Mouse (Mus musculus): ENCODE data around the gene Sync. TPM values are rescaled to one million over a fixed set of nuclear protein-coding genes. Genes with fewer than 3 reads are reported as not detected.
A peak's percentile ranks its signal among the peaks of the same experiment; 100 is the strongest.

Gene Sync
- 1.1 and 1.6 TPM in 2 replicates for polyA plus RNA-seq (2015; fragmentation: Nextera tagmentation; extraction: Ambion mirVana)

DNA sequence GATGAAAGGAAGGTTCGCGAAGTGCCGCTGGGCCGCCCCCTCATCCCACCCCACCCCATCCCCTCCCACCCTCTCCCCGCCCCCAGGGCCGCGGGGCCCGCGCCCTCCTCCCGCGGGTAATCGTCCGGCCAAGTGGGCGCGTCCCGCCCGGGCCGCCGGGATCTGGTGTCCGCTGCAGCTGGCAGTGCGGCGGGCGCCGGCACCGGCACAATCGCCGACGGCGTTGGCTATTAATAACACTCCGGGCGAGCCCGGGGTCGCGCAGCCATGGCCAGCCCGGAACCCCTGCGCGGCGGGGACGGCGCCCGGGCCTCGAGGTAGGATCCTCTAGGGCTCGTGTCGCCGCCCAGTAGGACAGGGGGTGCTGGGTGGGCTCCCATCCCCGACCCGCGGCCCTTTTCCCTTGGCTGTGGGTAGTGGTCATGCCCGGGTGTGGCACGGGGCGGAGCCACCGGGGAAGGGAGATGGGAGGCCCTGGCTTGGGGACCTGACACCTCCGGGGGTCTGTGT lies at the start of gene Sync:
Sync (plus strand) TSS at position 146 of the 510 bp plus-strand sequence.
- peak within 1 kb of the TSS; percentile 51 for H3K9ac ChIP-seq
- H3K27ac ChIP-seq, result peak within 1 kb of the TSS; percentile 32; the same call in 1 of the 2 replicates
- peak within 1 kb of the TSS; percentile 56 for H3K4me3 ChIP-seq (replicated peaks)
- no peaks in the 10 kb centered on the region; the same call in 1 of the 2 replicates for H3K9me3 ChIP-seq (replicated peaks)
- ATAC-seq (replicated peaks; ENCODE audit: low FRiP score), result peak; percentile 53
- H3K4me2 ChIP-seq, result peak within 1 kb of the TSS; percentile 97
- H3K27me3 ChIP-seq, result peaks cover 20% of the 10 kb centered on the region
- H3K36me3 ChIP-seq, result no peaks in the 10 kb centered on the region
- WGBS, result under 1% methylated on average over 53 of the region's 53 CpGs
- H3K4me1 ChIP-seq, result peaks cover 29% of the 10 kb centered on the region

DNA sequence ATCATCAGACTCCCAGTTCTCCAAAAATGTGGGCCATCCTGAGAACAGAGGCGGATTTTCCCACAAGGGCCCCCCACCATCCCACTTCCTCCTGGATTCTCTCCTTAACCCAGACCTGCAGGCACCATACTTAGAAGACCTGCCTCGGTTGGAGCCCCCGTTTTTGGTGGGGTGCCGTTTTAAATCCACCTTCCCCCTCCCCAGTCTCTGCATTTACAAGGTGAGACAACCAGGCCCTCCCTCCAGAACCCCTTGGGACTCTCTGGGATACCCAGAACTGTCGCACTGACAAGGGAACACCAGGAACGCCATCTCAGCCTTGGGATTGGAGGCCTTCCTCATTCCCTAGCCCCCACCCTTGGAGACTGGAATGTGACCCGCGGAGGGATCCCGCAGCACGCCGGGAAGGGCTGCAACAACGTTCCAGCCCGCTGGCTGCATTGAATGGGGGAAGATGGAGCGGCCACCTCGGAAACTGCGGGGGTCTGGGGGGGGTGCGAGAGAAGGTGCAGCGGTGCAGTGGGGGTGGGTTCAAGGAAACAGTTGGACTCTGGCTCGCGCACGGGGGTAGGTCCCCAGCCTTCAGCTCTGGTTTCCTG lies 49.5 kb upstream of the Sync start:
- H3K9me3 ChIP-seq (replicated peaks), result no peaks in the 10 kb centered on the region
- peak overlapping the region; percentile 69 for H3K9ac ChIP-seq
- peak overlapping the region; percentile 94 for H3K4me2 ChIP-seq
- 8% methylated on average over 21 of the region's 21 CpGs for WGBS
- H3K4me1 ChIP-seq, result peaks cover 78% of the 10 kb centered on the region
- H3K36me3 ChIP-seq, result no peaks in the 10 kb centered on the region
- H3K27me3 ChIP-seq, result no peaks in the 10 kb centered on the region
- H3K4me3 ChIP-seq (replicated peaks), result peak overlapping the region; percentile 74
- H3K27ac ChIP-seq, result peak overlapping the region; percentile 82
- peak; percentile 24; the same call in 1 of the 2 replicates for ATAC-seq (replicated peaks; ENCODE audit: low FRiP score)

DNA sequence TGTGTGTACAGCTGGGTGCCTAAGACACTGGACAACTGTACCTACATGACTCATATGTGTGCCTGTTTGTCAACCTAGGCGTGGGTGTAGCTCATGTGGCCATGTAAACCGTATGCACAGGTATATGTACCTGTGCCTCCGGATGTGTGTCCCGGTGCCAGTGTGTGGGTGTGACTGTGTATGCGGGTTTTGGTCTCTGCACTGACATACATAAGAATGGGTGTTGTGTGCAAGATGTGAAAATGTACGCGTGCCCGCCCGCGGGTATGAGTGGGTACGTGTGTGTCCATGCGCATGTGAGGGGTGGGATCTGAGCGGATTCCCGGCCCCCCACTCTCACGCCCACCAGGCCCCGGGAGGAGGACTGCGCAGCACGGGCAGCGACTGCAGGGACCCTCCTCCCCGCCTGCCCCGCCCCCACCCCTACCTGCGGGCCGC lies 48.8 kb upstream of the Sync start:
- Histone ChIP-seq H3K36me3 (no peaks in the 10 kb centered on the region), H3K9me3 (replicated peaks) (no peaks in the 10 kb centered on the region), H3K4me1 (peaks cover 74% of the 10 kb centered on the region), H3K27ac (peak overlapping the region; percentile 82), H3K27me3 (no peaks in the 10 kb centered on the region), H3K4me2 (peak overlapping the region; percentile 94), H3K4me3 (replicated peaks) (peak overlapping the region; percentile 74), H3K9ac (peak overlapping the region; percentile 69)
- WGBS, result under 1% methylated on average over 22 of the region's 23 CpGs
- peak; percentile 23 for ATAC-seq (replicated peaks; ENCODE audit: low FRiP score)

DNA sequence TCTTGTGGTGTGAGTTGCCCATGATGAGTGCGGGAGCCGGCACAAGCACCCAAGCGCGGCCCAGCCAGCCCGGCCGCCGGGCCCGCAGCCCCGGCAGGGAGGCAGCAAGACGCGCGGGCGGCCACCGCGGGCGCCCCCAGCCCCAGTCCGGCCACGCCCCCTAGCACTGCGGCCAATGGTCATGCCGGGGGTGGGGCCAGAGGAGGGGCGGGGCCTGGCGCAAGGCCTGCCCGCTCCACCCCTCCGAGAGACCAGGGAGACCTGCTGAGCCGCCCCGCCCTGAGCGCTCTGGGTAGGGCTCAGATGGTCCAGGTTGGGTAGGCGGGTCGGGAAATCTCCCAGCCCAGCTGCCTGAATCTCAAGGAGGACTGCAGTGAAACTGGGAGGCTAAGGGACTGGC lies 48.3 kb upstream of the Sync start:
- peak overlapping the region; percentile 94 for H3K4me2 ChIP-seq
- no peaks in the 10 kb centered on the region for H3K9me3 ChIP-seq (replicated peaks)
- peak overlapping the region; percentile 74 for H3K4me3 ChIP-seq (replicated peaks)
- no peaks in the 10 kb centered on the region for H3K36me3 ChIP-seq
- H3K9ac ChIP-seq, result peak overlapping the region; percentile 69
- WGBS, result under 1% methylated on average over 28 of the region's 29 CpGs
- H3K27me3 ChIP-seq, result no peaks in the 10 kb centered on the region
- peak; percentile 90 for ATAC-seq (replicated peaks; ENCODE audit: low FRiP score)
- peak overlapping the region; percentile 82 for H3K27ac ChIP-seq
- peaks cover 73% of the 10 kb centered on the region for H3K4me1 ChIP-seq

DNA sequence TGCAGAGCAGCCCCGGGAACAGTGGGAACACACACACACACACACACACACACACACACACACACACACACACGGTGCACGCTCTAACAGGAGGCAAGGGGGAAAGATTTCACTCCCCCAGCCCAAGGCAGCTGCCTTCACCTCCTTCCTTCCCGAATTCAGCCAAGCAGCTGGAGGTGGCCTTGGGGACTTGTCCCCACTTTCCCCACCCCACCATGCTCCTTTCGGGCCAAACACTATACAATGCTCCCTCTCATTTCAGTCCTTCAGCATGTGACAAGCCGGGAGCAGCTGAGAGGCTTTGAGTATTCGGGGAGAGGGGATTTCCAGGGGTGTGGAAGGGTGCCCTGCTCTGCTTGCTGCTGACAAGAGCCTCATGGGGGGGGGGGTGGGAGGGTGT lies 45.5 kb upstream of the Sync start:
- 0 out of 2 replicates have a peak, but pooled peaks cover 3% of the 10 kb centered on the region for H3K27me3 ChIP-seq
- H3K4me3 ChIP-seq (replicated peaks), result no peak overlapping the region
- peak overlapping the region; percentile 46; the same call in 1 of the 2 replicates for H3K27ac ChIP-seq
- no peak overlapping the region for H3K4me2 ChIP-seq
- 31% methylated on average over 7 of the region's 7 CpGs for WGBS
- H3K9ac ChIP-seq, result no peak overlapping the region
- H3K4me1 ChIP-seq, result peaks cover 69% of the 10 kb centered on the region
- no peaks in the 10 kb centered on the region for H3K9me3 ChIP-seq (replicated peaks)
- H3K36me3 ChIP-seq, result no peaks in the 10 kb centered on the region
- no peak for ATAC-seq (replicated peaks; ENCODE audit: low FRiP score)

DNA sequence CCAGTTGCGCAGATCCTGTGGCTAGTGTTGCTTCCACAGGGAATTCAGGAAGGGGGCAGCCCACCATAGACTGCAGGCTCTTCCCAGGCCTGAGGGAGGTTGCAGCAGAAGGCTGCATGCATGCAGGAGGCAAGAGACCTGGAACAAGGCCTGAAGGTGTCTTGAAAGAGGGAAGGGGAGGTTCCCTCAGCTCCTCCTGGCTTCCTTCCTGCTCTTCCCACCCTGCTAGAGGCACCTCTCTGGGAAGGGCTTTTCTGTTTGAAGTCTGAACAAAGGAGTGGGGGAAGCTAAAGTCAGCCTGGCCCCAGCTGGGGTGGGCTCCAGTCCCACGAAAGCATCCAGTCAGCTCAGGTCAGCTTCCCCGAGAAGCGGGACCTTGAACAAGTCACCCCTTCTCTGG lies 45.1 kb upstream of the Sync start:
- no peak overlapping the region for H3K9ac ChIP-seq
- H3K4me1 ChIP-seq, result peaks cover 69% of the 10 kb centered on the region
- no peak overlapping the region for H3K4me3 ChIP-seq (replicated peaks)
- H3K9me3 ChIP-seq (replicated peaks), result no peaks in the 10 kb centered on the region
- no peak overlapping the region for H3K4me2 ChIP-seq
- H3K27ac ChIP-seq, result peak overlapping the region; percentile 46; the same call in 1 of the 2 replicates
- 45% methylated on average over 4 of the region's 4 CpGs for WGBS
- H3K36me3 ChIP-seq, result no peaks in the 10 kb centered on the region
- ATAC-seq (replicated peaks; ENCODE audit: low FRiP score), result no peak
- peaks cover 6% of the 10 kb centered on the region; the same call in 1 of the 2 replicates for H3K27me3 ChIP-seq

DNA sequence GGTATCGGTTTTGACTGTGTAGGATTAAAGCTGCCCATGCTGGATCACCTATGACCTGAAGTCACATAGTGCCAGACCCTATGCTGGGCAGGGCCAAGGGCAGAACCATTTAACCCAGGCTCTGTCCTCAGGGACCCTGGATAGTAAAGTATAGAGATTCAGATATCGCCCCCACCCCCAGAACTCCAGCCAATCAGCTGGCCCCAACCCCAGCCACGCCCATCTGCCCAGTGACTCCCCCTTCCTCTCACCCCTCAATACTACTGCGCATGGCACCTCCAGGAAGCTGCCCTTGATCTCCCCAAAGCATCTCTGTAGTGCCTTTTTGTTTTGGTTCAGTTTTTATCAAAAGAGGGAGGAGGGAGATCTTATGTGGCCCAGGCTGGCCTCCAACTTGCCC lies 44.7 kb upstream of the Sync start:
- no peaks in the 10 kb centered on the region for H3K9me3 ChIP-seq (replicated peaks)
- no peak for ATAC-seq (replicated peaks; ENCODE audit: low FRiP score)
- H3K4me2 ChIP-seq, result no peak overlapping the region
- H3K4me1 ChIP-seq, result peaks cover 69% of the 10 kb centered on the region
- H3K9ac ChIP-seq, result no peak overlapping the region
- H3K36me3 ChIP-seq, result no peaks in the 10 kb centered on the region
- no peak overlapping the region for H3K4me3 ChIP-seq (replicated peaks)
- peak overlapping the region; percentile 46; the same call in 1 of the 2 replicates for H3K27ac ChIP-seq
- WGBS, result 38% methylated on average over 4 of the region's 4 CpGs
- peaks cover 11% of the 10 kb centered on the region for H3K27me3 ChIP-seq

DNA sequence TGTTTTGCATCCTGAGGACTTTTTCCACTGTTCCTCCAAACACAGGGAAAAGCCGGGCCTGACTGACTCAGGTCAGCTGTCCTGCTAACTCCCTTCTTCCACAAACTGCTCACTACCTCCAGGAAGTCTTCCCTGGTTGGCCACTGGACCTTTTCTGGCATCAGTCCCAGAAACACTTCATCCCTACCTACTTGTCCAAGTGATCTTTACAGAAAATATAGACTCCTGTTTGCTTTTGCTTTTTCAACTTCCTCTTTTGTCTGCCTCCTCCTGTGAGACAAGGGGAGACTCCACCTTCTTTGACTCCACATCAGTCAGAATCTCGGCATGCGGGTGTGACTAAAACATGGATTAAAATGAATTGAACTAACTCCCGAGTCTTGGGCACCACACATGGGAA lies 42.6 kb upstream of the Sync start:
- H3K27me3 ChIP-seq, result peaks cover 23% of the 10 kb centered on the region
- no peaks in the 10 kb centered on the region for H3K36me3 ChIP-seq
- H3K9ac ChIP-seq, result no peak overlapping the region
- peaks cover 62% of the 10 kb centered on the region for H3K4me1 ChIP-seq
- H3K4me2 ChIP-seq, result no peak overlapping the region
- no peak overlapping the region for H3K27ac ChIP-seq
- no peak for ATAC-seq (replicated peaks; ENCODE audit: low FRiP score)
- H3K4me3 ChIP-seq (replicated peaks), result no peak overlapping the region
- no peaks in the 10 kb centered on the region for H3K9me3 ChIP-seq (replicated peaks)
- WGBS, result 49% methylated on average over 4 of the region's 4 CpGs

DNA sequence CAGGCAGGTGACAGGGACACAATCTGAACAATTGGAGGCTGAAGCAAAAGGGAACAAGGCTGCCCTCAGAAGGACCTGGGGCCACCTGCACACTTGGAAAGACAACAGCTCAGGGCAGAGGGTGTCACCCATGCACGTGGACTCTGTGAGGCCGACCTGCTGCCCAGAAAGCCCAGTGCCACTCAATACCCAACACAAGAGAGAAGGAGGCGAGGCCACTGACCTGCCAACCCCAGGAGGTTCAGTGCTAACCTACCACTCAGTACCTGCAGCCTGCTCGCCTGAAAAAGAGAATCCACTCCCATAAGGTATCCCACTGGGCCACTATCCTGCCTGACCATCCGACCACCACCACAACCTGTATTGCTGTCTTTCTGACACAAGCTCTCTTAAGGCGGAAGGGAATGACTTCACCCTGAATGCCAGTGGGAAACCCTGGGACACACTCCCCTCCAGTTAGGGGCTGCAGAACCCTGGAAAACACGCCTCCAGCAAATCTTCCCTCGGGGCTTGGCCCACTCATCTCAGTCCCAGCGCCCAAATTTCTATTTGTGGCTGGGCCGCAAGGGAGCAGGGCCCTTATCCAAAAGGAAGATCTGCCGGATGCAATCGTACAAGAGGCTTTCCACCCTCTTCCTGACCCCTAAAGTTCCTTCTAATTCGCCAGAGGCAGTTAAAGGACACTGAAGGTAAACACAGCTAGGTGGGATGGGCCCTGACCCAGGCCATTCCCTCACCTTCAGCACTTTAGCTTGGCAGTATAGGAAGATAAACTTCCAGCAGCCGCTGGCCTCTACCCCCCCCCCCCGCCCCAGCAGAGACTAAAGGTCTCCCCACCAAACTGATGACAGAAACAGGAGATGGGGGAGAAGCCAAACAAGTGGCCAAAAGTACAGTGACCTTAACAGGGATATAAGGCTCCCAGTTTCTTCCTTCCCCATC lies 40.8 kb upstream of the Sync start:
- no peaks in the 10 kb centered on the region for H3K36me3 ChIP-seq
- peaks cover 35% of the 10 kb centered on the region for H3K27me3 ChIP-seq
- 40% methylated on average over 15 of the region's 15 CpGs for WGBS
- H3K27ac ChIP-seq, result no peak overlapping the region
- no peaks in the 10 kb centered on the region for H3K9me3 ChIP-seq (replicated peaks)
- no peak for ATAC-seq (replicated peaks; ENCODE audit: low FRiP score)
- H3K4me2 ChIP-seq, result peak overlapping the region; percentile 96
- no peak overlapping the region; the same call in 1 of the 2 replicates for H3K9ac ChIP-seq
- H3K4me3 ChIP-seq (replicated peaks), result 0 out of 2 replicates have a peak overlapping the region, but pooled peaks have one; percentile 15
- H3K4me1 ChIP-seq, result peaks cover 70% of the 10 kb centered on the region

DNA sequence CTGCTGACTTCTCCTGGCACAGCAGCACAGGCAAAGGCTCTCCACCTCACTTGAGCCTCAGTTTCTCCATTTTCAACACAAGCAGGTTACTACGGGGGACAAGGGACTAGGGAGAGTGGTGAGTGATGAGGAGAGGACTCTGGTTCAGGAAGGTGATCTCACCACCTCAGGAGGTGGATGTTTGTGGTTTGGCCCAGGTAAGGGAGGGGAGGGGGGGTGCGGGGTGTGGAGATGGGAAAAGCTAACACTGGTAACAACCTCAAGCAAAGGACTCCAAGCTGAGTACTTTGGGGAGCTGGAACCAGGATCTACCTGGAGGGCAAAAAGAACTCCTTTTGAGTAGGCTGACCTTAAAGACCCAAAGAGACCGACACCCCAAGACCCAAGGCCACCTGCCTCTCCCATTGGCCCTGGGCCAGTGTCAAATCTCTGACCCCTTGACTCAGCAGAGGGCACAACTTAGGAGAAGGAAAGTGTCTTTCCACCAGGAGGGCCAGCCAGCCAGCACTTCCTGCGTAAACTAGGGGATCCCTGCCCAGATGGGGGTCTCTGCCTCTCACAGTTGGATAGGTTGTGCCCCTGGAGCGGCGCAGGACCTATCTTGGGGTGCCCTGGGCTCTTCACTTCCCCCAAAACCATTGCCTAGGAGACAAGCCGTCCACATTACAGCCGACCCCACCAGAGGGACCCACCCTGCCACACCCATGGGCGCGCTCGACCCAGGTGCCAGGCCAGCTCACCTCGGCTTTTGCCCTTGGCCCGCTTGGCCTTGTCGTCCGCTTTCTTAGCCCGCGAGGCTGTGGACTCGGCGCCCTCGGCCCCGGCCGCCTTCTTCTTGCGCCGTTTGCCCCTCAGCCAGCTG lies 39.8 kb upstream of the Sync start:
- Histone ChIP-seq H3K4me3 (replicated peaks) (peak overlapping the region; percentile 66), H3K9me3 (replicated peaks) (no peaks in the 10 kb centered on the region), H3K36me3 (no peaks in the 10 kb centered on the region), H3K9ac (peak overlapping the region; percentile 67), H3K27ac (no peak overlapping the region), H3K27me3 (peaks cover 35% of the 10 kb centered on the region), H3K4me2 (peak overlapping the region; percentile 96), H3K4me1 (peaks cover 67% of the 10 kb centered on the region)
- WGBS, result 12% methylated on average over 24 of the region's 24 CpGs
- ATAC-seq (replicated peaks; ENCODE audit: low FRiP score), result no peak; the same call in 1 of the 2 replicates

DNA sequence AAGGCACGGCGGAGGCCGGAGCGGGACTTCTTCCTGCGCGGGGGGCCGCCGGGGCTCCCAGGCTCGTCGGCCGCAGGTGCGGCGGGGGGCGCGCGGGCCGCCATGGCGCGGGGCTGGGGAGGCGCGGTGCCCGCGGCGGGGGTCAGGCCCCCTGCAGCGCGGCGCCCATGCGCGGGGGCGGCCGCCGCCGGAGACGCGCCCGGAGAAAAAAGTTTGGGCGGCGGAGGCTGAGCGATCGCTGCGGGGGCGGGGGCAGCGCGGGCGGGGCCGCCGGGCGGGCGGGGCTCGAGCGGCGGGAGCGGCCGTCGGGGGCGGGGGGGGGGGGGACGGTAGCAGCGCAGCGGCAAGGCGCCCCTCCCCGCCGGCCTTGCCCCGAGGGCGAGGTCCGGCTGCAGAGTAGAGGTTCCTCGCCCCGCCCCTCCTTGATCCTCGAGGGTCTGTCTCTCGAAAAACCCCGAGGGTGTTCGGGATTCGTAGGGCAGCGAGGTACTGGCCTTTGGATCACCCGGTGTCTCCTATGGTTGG lies 39.1 kb upstream of the Sync start:
- Histone ChIP-seq H3K27ac (no peak overlapping the region), H3K4me2 (peak overlapping the region; percentile 96), H3K9ac (peak overlapping the region; percentile 67), H3K4me3 (replicated peaks) (peak overlapping the region; percentile 66), H3K36me3 (no peaks in the 10 kb centered on the region), H3K4me1 (peaks cover 61% of the 10 kb centered on the region), H3K9me3 (replicated peaks) (no peaks in the 10 kb centered on the region), H3K27me3 (peaks cover 35% of the 10 kb centered on the region)
- no peak; the same call in 1 of the 2 replicates for ATAC-seq (replicated peaks; ENCODE audit: low FRiP score)
- WGBS, result under 1% methylated on average over 33 of the region's 74 CpGs

All from kidney, embryonic 15.5 days (tissue).